Mouse (Mus musculus): ENCODE measurements around the gene Parp6. TPM values are rescaled to one million over a fixed set of nuclear protein-coding genes. Genes with fewer than 3 reads are reported as not detected.

The Parp6 gene
- total RNA-seq, 1 experiment from 2014 or later = 30.2 TPM

DNA sequence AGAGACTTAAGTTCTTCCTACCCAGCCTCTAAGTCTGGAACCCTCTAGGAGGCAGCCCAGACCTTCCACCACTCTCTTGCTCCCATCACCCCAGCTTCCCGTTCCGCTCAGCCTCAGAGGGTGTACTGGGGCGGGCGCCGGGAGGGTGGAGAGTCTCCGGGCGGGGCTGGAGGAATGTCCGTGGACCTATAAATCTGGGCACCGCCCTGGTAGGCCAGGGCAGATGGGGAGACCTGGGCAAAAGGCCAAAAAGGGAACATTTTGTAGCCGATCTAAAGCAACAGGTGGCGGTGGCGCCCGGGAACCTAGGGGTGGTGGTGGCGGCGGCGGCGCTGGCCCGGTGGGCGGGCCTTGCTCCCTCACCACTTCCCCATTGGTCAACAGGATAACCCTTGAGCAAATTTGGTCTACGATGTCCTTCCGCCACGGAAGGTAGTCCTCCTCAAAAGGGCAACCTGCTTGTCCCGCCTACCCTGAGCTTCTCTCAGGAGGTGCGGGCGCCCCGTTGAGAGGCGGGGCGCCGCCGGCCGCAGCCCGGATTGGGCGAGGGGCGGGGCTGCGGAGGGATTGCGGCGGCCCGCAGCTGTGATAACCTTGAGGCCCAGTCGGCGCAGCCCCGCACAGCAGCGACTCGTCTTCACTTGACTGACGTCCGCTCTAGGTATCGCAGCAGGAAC lies 39.0 kb downstream of the Parp6 start, which contains the start of gene Pkm:
Gene Pkm, plus strand, starts transcription at position 411 of the 677 bp plus-strand sequence.
- DNase-seq = peak; percentile 97

DNA sequence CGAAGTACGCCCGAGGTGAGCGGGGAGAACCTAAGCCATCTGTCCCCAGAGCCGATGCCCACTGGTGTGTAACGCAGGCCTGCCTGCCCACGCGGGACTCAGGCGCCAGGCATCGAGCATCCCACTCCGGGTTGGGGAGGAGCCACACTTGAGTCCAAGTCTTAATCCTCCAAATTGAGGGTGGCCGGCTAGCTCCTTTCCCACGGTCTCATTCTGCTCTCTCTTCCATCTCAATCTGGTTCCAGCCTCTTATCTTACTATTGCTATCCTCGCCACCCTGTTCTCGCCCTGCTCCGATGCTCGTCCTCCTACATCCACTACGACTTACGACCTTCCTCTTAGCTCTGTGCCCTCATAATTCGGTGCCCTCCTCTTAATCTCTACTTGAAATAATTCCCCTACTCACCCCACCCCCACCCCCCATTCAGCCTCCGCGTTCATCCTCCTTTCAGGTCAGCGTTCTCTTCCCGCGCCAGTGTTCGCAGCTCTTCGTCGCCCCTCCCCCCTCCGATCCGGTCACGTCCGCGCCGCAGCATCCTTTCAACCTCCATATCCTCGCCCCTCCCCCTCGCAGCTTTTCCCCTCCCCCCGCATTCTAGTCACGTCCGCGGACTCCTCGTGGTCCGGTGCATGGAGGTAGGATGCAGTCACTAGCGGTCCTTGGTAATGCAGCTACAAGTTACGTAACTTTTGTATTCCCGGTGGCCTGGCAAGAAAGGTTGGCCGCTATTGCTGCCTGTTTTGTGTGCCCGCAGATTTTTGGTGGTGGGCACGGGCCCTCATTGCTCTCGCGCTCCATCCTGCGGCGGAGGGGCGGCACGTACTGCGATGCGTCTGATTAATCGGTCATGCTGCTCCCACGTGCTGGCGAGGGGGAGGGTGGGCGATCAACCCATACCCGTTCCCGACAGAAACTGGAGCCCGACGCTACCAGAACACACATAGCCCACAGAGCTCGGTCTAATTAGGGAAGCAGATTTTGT lies 39.8 kb downstream of the Parp6 start:
- DNase-seq = peak; percentile 87

DNA sequence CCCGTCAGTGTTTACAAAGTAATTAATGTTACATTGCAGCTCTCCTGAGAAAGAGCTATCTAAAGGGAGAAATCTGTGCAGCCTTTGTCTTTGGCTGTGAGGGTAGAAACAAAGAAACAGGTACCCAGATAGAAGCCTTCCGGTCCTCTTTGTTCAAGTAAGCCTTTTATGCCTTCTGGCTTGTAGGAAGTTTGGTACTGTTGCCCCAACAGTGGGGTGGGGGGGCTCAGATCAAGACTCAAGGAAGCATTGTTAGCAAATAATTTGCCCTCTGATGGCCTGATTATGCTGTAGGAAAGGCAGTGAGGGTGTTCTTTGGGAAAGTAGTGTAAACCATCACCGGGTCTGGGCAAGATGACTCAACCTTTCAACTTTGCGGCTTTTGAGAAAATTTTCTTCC lies 41.1 kb downstream of the Parp6 start:
- no peak for DNase-seq

DNA sequence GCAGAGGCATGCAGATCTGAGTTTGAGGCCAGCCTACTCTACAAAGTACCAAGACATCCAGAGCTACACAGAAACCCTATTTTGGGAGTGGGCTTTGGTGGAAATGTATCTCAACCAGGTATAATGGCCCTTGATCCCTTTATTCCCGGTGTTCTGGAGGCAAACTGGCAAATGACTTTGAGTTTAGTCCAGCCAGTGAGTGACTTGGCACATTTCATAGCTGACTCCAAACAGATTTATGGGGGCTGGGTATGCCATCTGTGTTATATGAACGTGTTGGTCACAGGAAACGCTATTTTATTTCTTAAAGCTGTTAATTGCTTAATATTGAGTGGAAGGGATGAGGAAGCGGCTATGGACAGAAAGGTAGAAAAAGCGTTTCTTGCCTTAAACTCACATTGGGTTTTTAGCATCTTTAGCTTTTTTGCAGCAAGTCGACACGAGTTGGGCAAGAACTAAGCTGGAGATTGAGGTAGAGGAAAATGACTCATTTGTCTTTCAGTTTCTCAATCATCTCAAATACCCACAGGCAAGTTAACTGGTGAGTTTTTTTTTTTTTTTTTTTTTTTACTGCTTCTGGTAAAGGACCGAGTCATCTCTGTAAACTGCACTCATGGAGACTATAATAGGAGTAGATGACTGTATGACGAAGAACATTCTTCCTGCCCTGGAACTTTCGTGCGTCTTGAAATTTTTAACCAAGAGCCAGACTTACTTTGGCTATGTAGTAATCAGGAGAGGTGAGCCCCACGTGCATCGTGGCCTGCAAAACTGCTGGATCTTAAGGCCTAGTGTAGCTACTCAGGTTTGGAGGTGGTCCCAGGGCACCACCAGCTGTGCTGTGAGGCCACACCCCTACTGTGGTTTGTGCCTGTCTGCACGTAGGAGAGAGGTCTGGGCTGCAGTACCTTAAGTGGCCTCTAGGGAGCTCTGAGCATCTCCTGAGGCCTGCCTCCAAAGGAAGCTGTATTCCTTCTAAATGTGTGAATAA lies 42.2 kb downstream of the Parp6 start:
- peak; percentile 89 for DNase-seq

DNA sequence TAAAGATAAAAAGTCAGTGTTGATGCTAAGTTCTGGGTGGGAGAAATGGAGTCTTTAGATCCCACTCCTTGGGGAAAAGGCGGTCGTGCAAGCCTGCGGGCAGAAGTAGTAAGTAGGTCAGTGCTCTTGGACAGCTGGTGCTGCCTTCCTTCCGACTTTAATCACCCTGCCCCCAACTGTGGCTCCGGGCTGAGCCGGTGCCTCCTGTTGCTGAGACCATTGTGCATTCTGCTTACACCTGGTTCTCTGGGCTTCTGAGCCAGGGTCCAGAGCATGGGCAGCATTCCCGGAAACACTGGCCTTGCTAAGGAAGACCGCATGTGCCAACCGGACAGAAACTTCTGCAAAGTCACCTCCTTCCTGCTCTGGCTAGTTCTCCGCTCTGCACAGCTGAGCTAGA lies 43.3 kb downstream of the Parp6 start:
- peak; percentile 68 for DNase-seq

DNA sequence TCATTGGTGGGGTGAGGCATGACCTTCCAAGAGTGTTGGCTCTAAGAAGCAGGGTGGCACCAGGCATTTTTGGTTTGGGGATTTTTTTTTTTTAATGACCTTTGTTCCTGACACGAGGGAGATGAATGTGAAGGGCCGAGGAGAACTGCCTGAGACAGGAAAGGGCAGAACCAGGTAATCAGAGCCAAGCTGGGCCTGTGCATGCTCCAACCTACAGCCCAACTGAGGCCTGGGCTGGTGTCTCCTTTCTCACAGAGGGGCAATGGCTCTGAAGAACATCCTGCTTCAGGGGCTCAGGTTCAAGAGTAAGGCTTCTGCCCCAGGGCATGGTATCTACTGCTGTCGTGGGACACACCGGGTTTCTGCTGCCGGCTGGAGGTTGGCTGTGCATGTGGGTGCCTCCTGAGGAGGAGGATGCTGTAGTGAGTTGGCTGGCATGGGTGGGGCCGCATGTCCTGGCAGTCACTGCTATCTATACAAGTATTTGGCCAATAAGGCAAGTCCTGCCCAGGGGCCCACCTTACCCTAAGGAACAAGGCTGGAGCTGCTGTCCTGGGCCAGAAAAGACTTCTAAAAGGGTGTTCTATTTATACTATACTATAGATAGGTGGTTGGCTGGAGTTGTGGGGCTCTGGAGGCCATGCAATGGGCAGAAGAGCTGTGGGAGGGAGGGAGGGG lies 44.4 kb downstream of the Parp6 start:
- peak; percentile 14 for DNase-seq

DNA sequence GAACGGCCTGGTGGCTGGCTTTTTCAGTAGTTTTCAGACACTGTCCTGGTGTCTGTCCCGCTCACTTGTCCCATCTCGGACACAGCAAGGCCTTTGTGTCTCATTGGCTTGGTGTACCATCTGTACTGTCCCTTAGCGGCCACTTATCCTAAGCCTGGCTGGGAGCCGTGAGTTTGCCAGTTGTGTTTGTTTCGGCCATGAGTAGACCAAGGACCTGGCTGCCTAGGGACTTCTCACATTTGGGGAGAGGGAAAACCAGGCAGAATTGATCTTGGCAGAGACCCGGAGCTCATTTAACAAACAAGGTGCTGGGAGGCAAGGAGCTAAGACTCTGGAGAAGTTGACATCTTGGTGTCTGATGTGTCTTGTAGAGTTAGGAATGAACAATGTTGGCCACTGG lies 46.1 kb downstream of the Parp6 start:
- peak; percentile 24 for DNase-seq

DNA sequence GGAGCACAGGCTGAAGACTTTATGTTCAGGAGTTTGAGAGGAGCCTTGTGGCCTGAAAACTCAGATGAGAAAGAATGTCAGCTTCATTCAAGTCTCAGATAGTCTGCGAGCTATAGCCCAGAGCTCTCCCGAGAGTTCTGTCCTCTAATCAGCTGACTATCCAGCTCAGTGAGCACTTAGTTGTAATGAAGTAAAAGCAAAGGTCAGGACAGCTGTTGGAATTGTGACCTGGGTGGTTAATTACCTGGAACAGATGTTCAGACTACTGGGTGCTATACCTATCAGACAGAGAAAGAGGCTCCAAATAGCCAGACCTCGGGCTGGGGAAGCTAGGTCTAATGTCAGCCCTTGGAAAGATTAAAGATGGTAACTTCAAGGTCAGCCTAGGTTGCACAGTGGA lies 46.9 kb downstream of the Parp6 start:
- DNase-seq = peak; percentile 3

DNA sequence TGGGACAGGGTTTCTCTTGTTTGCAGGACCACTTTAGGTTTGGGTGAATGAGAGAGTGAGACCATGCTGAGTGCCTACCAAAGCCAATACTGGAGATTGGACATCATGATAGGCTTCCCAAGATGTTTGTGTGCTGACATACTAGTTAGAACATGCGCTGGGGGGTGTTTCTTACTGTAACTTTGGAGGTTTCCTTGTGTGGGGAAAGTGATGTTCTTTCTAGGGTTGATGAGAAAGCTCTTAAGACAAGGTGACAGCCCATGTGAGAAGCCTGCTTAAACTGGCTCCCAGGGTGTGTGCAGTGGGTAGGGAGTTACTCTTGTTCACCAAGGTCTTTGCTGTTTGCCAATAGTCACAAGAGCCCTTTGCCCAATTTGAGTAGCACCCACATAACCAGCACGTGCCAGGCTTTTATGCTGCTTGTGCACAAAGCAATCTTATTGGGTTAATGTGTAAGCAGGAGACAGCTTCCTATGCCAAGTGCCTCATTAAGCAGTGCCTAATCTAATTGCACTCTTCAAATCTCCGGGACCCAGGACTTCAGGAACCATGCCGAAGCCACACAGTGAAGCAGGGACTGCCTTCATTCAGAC lies 47.7 kb downstream of the Parp6 start:
- peak; percentile 20 for DNase-seq

DNA sequence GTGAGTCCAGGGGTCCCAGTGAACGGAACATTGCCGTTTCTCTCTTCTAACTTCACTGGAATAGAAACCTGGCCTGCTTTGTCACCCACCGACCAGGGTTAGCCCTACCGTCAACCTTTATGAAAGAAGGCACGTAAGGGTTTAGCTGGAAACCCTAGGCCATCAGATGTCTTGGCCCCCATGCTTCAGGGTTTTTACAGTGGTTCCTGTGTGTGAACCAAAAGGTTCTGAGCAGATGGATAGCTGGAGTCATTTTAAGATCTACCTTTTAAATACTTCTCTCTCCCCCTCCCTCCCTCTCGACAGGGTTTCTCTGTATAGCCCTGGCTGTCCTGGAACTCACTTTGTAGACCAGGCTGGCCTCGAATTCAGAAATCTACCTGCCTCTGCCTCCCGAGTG lies 48.9 kb downstream of the Parp6 start:
- no peak for DNase-seq

DNA sequence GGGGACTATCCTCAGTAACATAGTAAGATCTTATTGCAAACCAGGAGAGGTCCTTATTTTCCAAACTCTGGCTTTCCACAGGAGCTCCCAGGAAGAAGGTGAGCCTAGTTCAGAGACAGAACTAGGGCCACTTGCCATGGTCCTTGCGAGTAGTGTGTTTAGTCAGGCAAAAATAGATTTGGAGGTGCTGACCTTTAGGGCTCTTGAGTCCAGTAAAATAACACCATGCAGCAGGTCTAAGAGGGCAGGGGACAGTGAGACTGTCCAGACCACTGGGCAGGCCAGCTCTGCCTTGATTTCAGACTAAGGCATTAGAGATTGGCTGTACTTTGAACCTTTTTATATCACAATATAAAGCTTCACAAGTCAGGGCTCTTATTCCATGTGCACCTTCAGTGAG lies 49.7 kb downstream of the Parp6 start:
- no peak for DNase-seq

DNA sequence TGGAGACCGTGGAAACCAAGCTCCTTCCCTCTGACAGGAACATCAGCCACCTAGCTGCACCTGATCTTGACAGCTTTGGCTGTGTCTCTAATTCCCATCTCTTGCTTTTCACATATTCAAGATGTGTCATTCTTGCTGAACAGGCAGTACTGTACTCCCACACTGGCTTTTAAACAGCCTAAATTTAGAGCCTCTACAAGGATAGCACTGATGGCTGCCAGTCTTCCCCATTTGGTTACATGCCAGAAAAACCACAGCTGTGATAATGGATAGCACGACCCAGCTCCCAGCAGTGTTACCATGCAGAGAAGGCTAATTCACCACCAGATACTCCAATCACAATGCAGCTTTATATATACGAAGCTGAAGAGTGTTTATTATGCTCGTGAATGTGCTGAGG lies 50.2 kb downstream of the Parp6 start:
- peak; percentile 11 for DNase-seq

DNA sequence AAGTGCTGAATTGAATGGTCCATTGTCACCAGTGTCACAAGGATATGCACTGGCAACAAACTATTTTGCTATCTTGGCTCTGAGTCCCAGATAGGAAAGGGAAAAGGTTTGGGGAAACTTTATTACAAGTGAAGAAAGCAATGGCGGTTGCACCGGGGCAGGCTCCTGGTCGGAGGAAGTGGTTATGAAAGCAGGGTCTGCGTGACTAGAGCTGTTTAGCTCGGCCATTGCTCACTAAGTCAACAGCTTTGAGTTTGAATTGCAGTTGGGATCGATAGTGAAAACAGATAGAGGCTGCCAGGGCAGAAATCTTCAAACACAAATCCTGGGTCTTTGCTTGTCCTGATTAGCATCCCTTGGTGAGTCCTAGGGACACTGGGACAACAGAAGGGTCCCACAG lies 50.8 kb downstream of the Parp6 start:
- DNase-seq = no peak

DNA sequence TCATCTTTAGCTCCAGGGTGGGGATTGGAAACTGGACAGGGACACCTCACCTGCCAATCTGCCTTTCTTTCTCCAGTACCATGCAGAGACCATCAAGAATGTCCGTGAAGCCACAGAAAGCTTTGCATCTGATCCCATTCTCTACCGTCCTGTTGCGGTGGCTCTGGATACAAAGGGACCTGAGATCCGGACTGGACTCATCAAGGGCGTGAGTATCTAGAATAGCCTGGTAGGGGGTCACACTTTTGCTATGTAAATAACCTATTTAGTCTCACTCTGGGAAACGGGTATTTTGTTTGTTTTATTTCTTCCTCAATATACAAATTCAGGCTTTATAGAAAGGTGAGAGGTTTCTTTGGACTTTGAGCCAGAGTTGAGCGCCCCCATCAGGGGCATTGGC lies 51.4 kb downstream of the Parp6 start:
- DNase-seq = no peak

DNA sequence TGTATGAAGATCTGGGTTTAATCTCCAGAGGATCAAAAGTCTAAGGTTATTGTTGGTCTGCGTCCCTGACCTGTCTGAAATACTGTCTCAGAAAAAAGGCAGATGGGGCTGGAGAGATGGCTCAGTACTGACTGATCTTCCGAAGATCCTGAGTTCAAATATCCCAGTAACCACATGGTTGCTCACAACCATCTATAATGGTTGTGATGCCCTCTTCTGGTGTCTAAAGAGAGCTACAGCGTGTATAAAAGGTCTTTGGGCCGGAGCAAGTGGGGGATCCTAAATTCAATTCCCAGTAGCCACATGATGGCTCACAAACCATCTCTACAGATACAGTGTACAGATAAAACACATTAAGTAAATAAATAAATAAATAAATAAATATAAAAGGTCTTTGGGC lies 52.1 kb downstream of the Parp6 start:
- DNase-seq = no peak

DNA sequence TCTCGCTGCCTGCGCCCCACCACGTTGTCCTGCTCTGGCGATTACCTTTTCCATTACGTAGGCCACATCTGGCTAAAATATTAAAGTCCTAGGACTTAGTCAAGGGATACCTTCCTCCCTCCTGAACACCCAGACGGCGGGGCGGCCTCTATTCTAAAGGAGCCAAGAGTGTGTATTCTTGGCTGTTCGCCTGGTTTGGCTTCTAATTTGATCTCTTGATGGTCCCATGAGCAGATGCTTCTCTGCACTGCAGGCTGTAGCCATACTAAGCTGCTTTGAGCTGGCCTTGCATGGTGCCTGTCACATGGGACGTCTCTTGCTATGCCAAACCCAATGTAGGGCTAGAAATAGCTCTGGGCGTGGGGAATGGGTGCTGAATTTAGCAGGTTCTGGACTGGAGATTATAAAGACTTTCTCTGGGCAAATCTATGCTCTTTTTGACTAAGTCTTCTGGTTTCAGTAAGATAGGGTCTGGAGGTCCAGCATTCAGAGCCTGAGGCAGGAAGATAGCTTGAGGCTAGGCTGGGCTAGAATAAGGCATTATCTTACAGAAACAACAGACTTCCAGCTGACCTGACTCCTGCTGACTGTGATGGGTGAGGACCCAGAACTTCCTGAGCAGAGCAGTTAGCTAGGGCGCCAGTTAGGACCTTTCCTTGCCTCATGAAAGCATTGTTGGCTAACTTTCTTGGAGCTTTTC lies 55.3 kb downstream of the Parp6 start:
- peak; percentile 4 for DNase-seq

DNA sequence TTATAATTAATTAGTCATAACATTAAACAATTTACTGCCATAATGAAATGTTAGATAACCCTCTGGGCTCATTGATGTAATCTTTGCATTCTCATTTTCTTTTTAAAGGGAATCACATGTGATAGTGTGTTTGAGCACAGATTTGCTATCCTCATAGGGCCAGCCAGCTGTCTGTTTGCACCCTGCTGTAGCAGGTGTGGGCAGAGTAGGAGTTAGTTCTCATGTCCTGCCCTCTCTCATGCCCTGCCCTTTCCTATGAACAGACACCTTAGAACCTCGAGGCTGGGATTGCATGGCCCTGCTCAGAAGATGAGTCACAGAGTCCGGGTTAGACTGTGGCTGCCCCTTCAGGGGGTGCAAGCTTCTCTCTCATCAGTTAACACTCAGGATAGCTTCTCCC lies 56.3 kb downstream of the Parp6 start:
- DNase-seq = no peak

DNA sequence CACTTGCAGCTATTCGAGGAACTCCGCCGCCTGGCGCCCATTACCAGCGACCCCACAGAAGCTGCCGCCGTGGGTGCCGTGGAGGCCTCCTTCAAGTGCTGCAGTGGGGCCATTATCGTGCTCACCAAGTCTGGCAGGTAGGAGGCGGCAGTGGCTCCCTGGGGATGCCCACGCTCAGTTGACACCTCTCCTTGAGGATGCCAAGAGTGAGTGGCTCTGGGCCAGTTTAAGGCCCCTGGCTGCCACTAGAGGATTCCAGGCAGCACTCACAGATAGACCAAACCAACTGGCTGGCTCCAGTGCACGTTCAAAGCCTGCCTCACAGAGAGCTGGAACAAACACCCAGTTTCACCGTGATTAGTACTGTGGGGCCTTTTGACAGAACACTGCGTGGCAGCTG lies 58.5 kb downstream of the Parp6 start:
- DNase-seq = peak; percentile 25

DNA sequence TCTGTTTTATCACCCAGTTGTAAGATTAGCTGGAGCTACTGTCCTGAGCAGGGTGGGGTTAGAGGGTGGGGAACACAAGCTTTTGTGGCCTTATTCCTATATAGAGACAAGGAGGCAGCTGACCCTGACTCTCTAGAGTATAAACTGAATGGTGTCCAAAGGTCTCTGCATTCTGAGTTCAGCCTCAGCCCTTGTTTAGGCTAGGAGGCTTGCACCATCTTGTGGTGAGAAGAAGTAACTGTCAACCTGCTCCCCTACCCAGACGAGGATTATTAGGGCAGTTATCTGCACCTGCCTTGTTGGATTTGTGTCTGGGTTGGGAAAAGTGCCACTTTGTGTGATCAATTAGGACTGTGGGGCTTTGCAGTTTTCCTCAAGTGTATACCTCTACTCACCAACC lies 61.2 kb downstream of the Parp6 start:
- peak; percentile 57 for DNase-seq
